Mouse (Mus musculus) lung, adult 2 months (tissue): ENCODE measurements at regions not wholly inside any gene's neighbourhood (a gene's known extent, or its start where the extent isn't known, plus 50 kb on each side); places are given as distances from the start of the nearest gene placed in this dataset.

Experiments used
- DNase-seq: peaks from one replicate; pipeline ENCODE4 v3.0.0; 2022
- H3K4me1 ChIP-seq: fragments of 200-500 bp; 2 replicates; pipeline ENCODE4 v1.6.1; 2011; ENCODE audit warnings: low read length; ENCODE audit not compliant: control insufficient read depth, insufficient read depth
- H3K4me3 ChIP-seq: fragments of 200-500 bp; replicated peaks from 2 replicates; pipeline ENCODE3; 2011; ENCODE audit warnings: low read depth, mild to moderate bottlenecking, control low read depth, low read length; ENCODE audit errors: extremely low read depth
- CTCF ChIP-seq: fragments of 200-500 bp; IDR thresholded peaks from 2 replicates; pipeline ENCODE4 v1.5.1; 2011; ENCODE audit warnings: mild to moderate bottlenecking, low read length, control low read depth; ENCODE audit not compliant: insufficient read depth
- POLR2A ChIP-seq: fragments of 200-500 bp; IDR thresholded peaks from 2 replicates; pipeline ENCODE4 v1.6.1; 2011; ENCODE audit warnings: low read depth, mild to moderate bottlenecking, control low read depth, low read length, borderline replicate concordance; ENCODE audit errors: extremely low read depth
- WGBS: fragments of 180-500 bp; shearing (Covaris S2); methylation state at CpG from one replicate; pipeline ENCODE4 v1.1.7; 2018; 5-methylcytosine and 5-hydroxymethylcytosine counted together

GRCm38 (mm10) chr8:12158188-12158587 lies 120.4 kb upstream of the A230072I06Rik start:
- no peak for DNase-seq
- TF ChIP-seq POLR2A, result no peak
- no peak for TF ChIP-seq CTCF
- WGBS, result 40% methylated on average over 9 of the region's 9 CpGs
- no peak overlapping the region for H3K4me3 ChIP-seq
- H3K4me1 ChIP-seq, result 0 out of 2 replicates have a peak, but pooled peaks cover 2% of the 10 kb centered on the region

- TF ChIP-seq CTCF (no peak), POLR2A (no peak)
- no peak overlapping the region for H3K4me3 ChIP-seq
- WGBS, result 37% methylated on average over 22 of the region's 22 CpGs
- DNase-seq, result peak; percentile 12
- no peaks in the 10 kb centered on the region for H3K4me1 ChIP-seq
These were observed 115.5 kb upstream of the A230072I06Rik start for GRCm38 (mm10) chr8:12162921-12163705.

GRCm38 (mm10) chr8:12165487-12166152 lies 113.0 kb upstream of the A230072I06Rik start:
- Histone ChIP-seq H3K4me1 (no peaks in the 10 kb centered on the region), H3K4me3 (no peak overlapping the region)
- TF ChIP-seq CTCF (no peak), POLR2A (no peak)
- WGBS, result 75% methylated on average over 23 of the region's 23 CpGs
- no peak for DNase-seq

GRCm38 (mm10) chr8:12171788-12172187 lies 106.8 kb upstream of the A230072I06Rik start:
- TF ChIP-seq CTCF, result no peak
- no peak for TF ChIP-seq POLR2A
- Histone ChIP-seq H3K4me1 (no peaks in the 10 kb centered on the region), H3K4me3 (no peak overlapping the region)
- WGBS, result 54% methylated on average over 12 of the region's 12 CpGs
- no peak for DNase-seq

- WGBS, result 53% methylated on average over 13 of the region's 13 CpGs
These were observed 103.1 kb upstream of the A230072I06Rik start for GRCm38 (mm10) chr8:12175496-12175895.

GRCm38 (mm10) chr8:12184666-12185065 lies 94.0 kb upstream of the A230072I06Rik start:
- 78% methylated on average over 4 of the region's 4 CpGs for WGBS

More at GRCm38 (mm10) chr8:12175496-12175895, 103.1 kb upstream of the A230072I06Rik start:
- TF ChIP-seq CTCF, result no peak
- TF ChIP-seq POLR2A, result no peak
- DNase-seq, result no peak
- Histone ChIP-seq H3K4me3 (no peak overlapping the region), H3K4me1 (no peaks in the 10 kb centered on the region)

GRCm38 (mm10) chr8:12187366-12187765 lies 91.3 kb upstream of the A230072I06Rik start:
- DNase-seq, result no peak
- H3K4me3 ChIP-seq, result no peak overlapping the region
- 92% methylated on average over 3 of the region's 3 CpGs for WGBS
- TF ChIP-seq CTCF, result no peak
- TF ChIP-seq POLR2A, result no peak
- no peaks in the 10 kb centered on the region for H3K4me1 ChIP-seq

More at GRCm38 (mm10) chr8:12184666-12185065, 94.0 kb upstream of the A230072I06Rik start:
- H3K4me3 ChIP-seq, result no peak overlapping the region
- DNase-seq, result no peak
- H3K4me1 ChIP-seq, result no peaks in the 10 kb centered on the region
- TF ChIP-seq CTCF (no peak), POLR2A (no peak)

GRCm38 (mm10) chr8:12188451-12188850 lies 90.2 kb upstream of the A230072I06Rik start:
- TF ChIP-seq CTCF (no peak), POLR2A (no peak)
- DNase-seq, result no peak
- Histone ChIP-seq H3K4me1 (no peaks in the 10 kb centered on the region), H3K4me3 (no peak overlapping the region)
- 69% methylated on average over 5 of the region's 5 CpGs for WGBS

- Histone ChIP-seq H3K4me3 (no peak overlapping the region), H3K4me1 (no peaks in the 10 kb centered on the region)
- no peak for DNase-seq
- no peak for TF ChIP-seq CTCF
- TF ChIP-seq POLR2A, result no peak
- 81% methylated on average over 4 of the region's 4 CpGs for WGBS
These were observed 89.7 kb upstream of the A230072I06Rik start for GRCm38 (mm10) chr8:12188960-12189359.
